Mouse (Mus musculus): Measurements from ENCODE around the gene Cdipt.

The Cdipt gene

DNA sequence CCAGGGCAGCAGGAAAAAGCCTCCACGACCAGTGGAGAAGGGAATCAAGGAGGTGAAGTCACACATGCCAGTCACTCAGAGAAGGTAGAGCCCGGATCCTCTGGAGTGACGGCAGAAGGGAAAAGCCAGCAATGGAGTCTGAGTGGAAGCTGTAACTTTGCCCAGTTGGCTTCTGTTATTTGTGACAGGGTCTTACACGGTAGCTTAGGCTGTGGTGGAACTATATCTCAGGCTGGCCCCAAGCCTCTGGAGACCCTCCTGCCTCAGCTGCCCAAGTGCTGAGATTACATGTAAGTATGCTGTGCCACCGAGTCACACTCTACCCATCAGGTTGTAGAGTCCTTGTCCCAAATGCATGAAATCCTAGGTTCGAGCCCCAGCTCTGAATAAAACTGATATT, 37.7 kb downstream of the Cdipt start:
- DNase-seq: no peak

DNA sequence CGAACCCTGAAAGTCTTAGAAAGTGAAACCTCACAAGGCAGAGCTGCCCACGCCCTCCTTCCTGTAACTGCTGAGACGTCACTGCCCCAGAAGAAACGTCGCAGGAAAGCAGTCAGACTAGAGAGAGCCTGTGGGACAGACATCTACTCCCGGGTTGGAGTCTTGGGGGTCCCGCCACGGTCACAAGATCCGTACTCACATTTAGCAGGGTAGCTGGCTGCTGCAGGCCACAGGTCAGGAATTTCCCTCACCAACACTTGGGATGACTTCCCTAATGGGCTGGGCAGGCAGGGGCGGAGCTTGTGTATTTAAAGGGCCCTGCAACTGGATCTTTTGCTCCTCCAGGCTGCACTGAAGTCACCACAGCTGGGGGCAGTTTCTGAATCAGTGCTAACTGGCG, 38.6 kb downstream of the Cdipt start, which contains the start of gene Mvp:
Mvp (minus strand) TSS at position 302 of the 400 bp plus-strand sequence.
- peak; percentile 90 for DNase-seq

DNA sequence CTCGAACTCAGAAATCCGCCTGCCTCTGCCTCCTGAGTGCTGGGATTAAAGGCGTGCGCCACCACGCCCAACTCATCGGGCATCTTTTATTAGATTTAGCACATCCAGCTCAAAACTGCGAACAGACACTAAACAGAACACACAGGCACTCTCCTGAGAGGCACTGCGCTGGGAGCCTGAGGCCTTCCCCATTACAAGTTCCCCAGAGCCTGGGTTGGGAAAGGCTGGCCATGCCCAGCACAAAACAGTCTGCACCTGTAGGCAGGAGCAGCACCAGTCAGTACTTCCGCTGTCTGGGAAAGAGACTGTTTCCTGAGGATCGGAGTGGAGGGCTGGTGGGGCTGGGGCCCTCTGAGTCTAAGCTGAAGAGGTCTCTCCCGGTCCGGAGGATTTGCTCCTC, 39.3 kb downstream of the Cdipt start:
- no peak for DNase-seq

DNA sequence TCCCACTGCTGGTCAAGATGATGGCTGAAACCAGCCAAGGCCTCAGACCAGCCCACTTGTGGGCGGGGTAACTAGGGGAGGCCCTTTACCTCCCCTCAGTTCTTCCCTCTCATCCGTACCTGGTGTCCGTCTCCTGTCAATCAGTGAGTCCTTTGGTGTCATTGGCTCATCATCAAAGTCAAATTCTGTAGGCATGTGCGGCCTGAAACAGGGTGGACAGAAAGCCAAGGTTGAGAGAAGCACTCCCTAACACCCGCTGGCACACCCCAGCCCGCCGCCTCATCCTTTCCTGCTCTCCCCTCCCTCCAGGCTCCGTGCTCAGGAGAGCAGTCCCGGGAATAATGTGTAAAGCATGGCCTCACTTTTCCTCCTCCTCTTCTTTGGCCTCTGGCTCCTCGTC, 40.4 kb downstream of the Cdipt start:
- DNase-seq: peak; percentile 71

DNA sequence TGATC, 40.6 kb downstream of the Cdipt start, which contains the start of gene Pagr1b:
Pagr1b (minus strand) TSS at position 4 of the 5 bp plus-strand sequence.
- no peak for DNase-seq

DNA sequence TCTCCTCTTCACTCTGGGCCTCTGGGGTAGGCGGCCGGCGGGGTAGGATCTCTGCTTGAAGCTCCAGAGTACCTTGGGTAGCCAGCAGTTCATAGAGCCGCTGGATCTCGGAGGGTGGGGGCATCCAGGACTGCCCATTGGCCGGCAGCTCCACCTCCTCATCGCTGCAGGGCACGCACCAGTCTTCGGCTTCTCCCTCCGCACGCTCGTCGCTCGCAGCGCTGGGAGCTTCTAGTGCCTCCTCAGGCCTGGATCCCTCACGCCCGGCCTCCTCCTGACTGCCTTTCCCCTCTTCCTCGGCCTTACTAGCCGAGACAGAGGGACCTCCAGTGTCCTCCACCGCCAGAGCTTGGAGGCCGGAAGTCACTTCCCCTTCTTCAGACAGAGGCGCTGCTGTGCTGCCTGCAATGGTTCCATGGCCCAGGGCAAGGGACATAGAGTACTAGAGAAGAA, 40.8 kb downstream of the Cdipt start:
- DNase-seq: peak; percentile 74

DNA sequence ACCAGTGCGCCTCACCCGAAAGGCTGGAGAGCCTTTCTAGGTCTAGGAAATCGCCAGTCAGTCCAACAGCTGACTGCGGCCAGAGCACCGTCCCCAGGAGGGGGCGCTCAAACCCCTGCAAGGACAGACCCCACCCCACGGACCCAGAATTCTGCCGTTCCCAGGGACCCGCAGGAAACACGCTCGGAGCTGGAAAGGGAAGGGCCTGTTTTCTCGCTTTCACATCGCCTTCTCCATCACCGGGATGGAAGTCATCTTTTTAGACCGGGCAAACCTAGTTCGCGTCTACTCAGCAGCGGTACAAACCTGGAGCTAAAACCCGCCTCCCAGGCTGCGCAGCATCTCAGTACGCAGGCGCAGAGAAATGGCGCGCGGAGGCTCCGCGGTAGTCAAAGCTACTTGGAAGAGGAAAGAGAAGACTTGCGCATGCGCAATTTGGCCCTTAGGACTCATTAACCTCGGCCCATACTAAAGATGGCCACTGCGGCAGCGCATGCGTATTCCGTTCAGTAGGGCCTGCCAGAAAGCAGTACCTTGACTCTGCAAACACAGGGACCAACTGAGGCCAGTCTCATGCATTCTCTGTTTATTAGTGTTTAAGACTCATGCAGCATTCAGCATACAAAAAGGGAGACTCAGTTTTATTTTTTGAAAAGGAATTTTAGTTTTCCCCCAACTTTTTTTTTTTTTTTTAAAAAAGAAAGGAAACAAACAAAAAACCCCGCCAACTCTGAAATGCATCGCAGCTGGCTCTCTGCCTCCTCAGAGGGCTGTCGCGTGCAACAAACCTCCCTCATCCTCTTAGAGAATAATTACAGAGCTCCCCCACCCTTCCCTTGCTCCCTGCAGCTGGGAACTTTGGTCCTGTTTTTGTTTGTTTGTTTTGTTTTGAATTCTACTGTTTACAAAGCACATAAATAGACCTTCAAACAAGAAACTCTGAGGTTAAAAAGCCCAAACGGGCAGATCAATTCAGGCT, 41.5 kb downstream of the Cdipt start, which contains the start of gene Pagr1a:
Pagr1a (minus strand) TSS at position 382 of the 979 bp plus-strand sequence.
- peak; percentile 99 for DNase-seq

DNA sequence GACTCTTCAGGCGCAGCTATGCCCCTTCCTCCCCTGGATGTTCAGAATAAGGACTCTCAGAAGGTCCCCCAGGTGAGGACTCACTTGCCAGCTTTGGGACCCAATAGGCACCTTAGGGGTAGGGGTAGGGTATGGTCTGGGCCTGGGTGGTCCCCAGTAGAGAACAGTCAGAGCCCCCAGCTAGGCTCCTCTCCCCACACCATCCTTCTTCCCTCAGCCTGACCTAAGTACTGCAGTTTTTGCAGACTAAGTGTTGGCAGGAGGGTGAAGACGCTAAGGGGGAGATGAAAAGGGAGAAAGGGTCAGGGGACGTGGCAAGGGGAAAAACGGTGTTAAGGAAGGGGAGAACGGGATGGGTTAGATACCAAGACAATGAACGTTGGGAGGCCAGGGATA, 42.2 kb downstream of the Cdipt start:
- no peak for DNase-seq

DNA sequence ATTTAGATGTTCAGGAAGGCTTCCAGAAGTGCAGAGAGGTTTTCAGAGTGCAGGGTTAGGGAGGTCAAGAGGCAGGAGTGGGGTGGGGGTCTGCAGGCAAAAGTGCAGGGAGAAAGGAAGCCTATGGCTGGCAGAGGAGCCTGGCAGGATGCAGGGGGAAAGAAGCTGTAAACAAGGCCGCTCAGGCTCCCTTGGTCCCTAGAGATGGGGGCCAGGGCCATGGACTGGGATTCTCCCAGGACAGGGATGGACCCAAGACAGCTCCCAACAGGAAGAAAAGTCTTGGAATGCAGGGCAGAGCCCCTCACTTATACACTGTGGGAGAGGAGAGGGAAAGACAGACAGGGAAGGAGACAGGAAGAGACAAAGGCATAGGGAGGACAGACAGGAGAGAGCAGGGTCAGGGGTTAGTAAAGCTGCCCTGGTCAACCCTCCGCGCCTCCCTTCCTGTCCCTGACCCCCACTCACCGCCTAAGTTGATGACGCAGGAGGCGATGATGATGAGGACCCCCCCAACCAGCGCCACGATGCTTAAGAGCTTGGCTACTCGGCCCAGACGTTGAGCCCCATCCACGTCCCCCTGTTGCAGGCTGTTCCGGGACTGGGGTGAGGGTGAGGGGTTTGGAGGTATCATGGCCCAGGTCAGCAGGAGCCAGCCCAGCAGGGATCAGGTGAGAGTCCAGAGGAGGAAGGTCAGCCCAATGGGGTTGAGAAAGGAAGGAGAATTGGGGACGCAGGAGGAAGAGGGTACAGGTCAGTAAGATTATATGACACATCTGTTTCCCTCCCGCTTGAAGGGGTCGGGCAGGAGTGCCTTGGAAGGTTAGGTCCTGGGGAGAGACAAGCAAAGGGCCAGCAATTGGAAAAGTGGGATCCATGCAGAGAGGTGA, 42.9 kb downstream of the Cdipt start:
- DNase-seq: no peak

DNA sequence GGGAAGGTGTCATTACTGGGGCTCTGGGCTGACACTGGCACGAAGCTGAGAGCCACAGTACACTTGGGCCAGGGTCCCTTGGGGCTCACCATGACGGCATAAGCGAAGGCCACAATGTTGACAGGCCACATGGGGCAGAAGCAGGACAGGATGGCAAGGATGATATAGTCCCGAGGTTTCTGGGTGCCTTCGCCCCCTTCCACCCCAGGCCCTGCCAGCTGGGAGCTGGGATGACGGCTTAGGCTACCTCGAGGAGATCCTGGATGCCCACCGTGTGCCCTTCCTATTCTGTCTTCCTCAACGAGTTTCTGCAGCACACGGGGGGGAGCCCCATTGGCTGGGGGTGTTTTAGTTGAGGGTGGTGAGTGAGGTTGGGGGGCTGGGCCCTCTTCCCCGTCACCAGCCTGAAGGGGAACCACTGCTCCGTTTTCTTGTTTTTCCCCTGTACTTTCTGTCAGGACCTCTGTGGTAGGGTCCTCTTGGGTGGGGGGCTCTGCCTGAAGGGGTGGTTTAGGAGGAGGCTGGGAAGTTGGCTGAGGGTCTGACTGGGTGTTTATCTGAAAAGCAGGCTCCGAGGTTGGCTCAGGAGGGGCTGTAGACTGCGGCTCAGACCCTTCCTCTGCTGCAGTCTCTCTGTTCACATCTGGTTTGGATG, 43.7 kb downstream of the Cdipt start:
- DNase-seq: no peak

DNA sequence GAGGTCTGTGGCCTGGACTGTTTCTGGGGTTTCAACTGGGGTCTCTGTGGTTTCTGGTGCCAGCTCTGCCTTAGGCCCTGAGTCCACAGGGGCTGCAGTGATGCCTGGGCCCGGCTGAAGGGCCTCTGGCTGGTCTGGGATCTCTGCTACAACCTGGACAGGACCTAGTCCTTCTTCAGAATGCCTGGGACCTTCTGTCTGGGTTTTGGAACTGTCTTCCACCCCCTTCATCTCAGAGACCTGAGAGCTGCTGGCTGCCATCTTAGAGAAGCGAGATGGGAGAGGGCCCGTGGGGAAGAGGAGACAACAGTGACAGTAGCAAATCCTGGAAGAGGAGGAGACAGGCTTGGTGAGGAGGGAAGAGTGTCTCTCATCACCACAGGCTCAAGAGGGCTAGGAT, 44.3 kb downstream of the Cdipt start:
- DNase-seq: no peak

DNA sequence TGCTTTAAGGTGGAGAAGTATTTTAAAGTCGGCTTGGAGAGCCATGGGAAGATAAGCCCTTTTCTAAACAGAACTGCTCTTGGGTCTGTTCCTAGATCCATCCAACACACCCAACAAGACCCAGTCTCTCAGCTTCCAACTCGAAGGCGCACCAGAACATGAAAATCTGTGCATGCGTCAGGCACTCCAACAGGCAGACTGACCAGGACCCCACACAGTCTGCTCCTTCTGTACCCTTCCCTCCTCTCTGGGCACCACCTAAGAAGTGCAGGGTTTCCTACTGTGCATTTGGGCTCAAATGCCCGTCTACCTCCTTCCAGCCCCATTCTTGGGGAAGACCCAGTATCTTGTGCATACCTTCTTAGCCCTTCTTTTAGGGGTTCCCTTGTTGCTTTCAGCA, 44.8 kb downstream of the Cdipt start:
- DNase-seq: no peak

DNA sequence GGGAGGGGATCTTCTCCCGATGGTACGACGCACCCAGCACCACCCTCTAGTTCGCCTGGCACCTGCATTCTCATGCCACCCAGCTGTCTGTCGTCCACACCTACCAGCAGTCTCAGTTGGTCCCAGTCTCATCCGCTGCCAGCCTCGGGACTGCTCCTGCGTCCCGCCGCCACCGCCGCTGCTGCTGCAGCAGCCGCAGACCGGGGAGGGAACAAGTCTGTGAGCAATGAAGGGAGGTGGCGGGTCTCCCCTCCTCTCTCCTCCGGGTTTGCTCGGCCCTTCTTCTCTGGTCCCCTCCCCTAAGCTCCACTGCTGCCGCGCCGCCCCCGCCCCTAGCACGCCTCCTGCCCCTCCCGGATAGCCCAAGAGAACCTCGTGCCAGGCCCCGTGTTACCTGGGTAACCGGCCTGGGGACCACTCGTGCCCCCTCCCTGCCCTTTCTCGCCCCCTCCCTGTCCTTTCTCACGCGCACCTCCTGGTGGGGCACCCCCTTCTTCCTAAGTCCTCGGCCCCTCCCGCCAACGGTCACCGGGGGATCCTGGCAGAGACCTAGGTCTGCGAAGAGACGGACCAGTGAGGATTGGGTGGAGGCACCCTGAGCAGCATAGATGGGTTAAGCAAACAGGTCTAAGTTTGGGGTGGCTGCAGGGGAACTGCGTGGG, 45.3 kb downstream of the Cdipt start, which contains the start of the genes Gm42742 and Prrt2:
Gm42742 (minus strand) TSS at position 197 of the 662 bp plus-strand sequence.
Prrt2 (minus strand) TSS at position 311 of the 662 bp plus-strand sequence.
- peak; percentile 44 for DNase-seq

DNA sequence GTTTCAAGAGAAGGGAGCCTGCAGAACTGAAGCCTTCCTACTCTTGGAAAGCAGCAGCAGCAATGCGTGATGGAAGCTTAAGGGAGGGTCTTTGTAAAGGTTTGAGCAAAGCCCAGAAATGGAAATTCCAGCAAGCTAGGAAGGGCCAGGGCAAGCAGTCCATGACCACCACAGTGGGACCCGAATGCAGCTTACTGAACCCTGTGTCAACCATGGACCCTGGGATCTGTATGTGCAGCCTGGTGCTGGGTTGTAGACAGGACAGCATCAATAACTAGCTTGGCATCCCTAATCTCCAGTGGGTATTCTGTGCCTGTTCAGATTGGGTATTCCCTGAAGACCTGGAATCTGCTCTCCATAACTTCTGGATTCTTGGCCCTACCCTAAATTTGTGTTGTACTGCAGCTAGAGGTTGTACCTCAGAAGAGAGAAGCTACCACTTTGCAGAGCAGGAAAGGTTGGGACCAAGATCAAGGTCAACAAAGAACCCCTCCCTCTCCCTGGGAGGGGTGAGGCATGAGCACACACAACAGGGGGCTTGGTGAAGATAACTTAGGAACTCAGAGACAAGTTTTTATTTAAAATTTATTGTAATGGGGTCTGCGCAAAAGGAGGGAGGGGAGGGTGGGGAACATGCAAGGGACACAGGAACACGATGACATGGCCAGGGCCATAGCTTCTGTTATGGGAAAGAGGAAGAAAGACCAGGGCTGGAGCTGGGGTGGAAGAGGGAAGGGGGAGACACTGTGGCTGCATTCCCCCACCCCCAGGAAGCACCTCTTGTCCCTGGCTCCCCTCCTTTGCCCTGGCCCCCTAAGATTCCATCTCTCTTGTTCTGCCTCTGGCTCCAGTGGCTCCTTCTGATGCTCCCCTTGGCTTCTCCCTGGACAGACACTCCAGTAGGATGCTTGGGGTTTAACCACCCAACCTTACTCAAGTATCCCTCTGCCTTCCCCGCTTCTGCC, 46.1 kb downstream of the Cdipt start:
- no peak for DNase-seq

DNA sequence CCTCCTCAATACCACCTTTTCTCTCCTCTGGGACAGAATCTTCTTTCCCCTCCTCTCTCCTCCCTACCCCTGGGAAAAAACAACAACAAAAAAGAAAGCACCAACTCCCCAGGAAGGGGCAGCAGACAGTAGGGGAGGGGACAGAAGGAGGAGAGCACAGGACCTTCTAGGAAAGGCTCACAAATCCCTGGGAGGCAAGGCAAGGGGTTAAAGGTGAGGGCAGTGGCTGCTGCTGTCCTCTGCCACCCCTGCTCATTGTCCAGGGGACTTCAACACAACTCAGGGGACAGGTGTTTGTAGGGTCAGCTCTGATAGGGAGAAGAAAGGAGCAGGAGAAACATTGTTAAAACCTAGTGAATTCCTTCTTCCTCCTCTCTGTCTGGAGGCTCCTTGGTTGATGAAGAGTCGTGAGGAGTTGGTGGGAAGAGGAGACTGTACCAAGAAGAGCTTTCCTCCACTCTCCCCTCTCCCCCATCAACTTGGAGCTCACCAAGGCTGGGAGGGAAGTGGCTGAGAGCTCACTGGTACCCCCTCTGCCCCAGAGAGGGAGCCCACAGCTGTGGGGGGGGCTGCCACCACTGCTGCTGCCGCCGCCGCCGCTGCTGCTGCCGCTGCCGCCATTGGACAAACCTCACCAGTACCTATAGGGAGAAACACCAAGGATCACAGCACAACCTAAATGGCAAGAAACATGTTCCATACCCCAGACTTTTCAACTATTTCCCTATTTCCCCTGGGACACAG, 47.0 kb downstream of the Cdipt start:
- no peak for DNase-seq

DNA sequence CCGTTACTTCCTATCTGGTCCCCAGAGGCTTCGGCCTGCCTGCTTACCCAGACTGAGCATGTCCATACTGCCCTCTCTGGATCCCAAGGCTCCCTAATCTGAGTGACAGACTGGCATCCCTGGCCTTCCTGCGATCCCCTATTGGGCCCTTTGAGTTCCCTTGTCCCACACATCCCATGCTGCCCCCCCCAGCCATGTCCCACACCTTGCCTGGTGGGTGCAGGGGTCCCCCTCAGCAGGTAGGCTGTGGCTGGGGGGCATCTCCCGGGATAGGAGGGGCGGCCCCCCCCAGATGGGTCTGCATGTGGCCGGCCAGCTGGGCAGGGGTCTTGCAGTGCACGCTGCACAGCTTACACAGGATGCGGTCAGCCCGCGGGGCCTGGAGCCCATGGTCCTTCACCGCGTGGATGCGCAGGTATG, 47.6 kb downstream of the Cdipt start:
- peak; percentile 52 for DNase-seq

DNA sequence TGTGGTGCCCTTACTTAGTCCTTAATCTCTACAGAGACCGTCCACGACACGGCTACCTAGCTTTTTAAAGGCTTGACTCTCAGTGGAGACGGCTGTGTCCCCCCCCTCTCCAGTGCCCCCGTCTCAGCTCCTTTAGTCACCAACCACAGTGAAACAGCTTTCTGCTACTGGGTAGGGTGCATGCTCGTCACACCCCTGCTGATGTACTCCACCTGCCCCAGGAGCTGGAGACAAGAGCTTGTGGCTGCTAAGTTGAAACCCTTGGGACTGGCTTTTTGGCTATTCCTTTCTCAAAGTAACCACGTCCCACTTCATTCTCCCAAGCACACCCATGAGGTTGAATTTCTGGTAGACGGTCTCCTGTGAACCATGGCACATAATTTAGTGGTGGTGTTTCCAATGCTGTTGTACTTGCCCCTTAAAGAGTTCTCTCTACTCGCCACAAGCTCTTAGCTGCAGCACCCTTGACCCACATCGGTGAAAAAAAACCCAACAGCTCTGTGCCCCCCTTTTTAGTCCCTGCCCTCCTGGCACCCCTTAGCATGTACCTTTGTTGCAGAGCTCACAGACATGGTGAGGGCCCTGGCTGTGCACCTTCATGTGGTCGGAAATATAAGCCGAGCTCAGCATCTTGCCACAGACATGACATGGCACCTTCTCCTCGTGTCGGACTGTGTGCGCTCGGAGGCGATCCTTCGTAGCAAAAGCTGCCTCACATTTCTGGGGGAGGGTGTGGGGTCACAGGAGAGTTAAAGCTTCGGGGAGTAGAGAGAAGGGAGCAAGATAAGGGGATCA, 48.4 kb downstream of the Cdipt start:
- no peak for DNase-seq

DNA sequence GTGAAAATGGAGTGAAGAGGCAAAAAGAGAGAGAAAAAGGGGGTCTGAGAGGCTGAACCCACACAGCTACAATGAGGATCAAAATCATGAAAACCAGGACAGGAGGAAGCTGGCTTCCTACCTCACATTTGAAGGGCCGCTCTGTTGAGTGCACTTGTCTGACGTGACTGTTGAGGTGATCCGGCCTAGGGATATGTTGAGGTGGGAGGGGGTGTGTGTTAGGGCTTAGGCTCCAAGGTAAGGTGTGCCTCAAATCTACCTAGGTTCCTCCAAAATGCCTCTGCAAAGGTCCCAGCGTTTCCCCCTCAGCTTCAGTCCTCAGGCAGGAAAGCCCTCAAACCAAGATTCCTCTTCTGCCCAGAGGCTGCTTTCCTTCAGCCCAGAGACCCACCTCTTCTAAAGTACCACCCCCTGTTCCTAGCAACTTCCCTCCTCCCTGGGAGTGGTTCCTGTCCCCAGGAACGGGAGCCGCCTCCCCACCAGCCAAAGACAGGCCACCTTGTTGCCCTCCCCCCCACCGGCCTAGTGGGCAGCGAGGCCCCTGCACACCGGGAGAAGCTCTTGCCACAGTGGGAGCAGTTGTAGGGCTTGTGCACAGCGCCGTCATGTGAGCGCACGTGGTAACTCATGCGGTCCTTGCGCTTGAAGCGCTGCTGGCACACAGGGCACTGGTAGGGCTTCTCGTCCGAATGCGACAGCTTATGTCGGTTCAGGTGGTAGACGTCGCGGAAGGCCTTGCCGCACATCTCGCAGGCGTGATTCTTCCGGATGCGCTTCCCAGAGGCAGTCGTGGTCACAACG, 49.2 kb downstream of the Cdipt start:
- peak; percentile 89 for DNase-seq

DNA sequence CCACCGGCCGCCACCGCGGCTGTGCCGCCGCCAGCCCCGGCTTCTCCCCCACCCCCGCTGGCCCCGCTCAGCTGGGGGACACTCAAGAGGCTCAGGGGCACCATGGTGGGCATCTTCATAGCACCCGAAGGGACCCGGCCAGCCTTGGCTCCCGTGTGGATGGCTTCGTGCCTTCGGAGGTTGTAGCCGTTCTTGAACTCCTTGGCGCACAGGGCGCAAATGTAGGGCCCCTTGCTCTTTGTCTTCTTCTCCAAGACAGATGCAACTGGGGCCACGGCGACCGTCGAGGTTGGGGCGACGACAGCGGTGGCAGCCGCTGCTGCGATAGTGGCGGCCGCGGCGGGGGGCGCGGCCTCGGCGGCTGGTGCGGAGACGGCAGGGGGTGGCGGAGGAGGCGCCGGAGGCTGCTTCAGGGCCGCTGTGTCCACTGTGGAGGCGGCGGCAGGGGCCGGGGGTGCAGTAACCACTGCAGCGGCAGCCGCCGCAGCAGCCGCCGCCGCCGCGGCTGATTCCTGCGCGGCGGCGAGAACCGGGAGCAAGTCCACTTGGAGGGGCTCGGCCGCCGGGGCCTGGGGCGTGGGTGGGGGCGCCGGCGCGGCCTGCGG, 49.9 kb downstream of the Cdipt start:
- DNase-seq: peak; percentile 40
